ENCODE assay signal across 8 mouse cellular contexts in genomic region chr7:45015957-45016612, GRCm38 (mm10). TPM values are rescaled to one million over a fixed set of nuclear protein-coding genes. Genes with fewer than 3 reads are reported as not detected.
DNase-seq lines count a peak whose midpoint lies in the region; ATAC-seq lines count a peak whose summit lies in the region.

Gene Scaf1 (minus strand): TSS chr7:45016363.

- peak; percentile 81 for ATAC-seq in intestine, embryonic 14.5 days (replicated peaks; ENCODE audit: low FRiP score, low TSS enrichment, low read depth)

- no peaks in the 10 kb centered on the region for H3K27me3 ChIP-seq in intestine, embryonic 14.5 days (replicated peaks; ENCODE audit: control insufficient read depth, insufficient read depth, low read length)

- H3K4me1 ChIP-seq in intestine, embryonic 14.5 days (replicated peaks; ENCODE audit: control insufficient read depth, insufficient read depth, low read length): peaks cover 18% of the 10 kb centered on the region

- peak; percentile 97 to 98 for DNase-seq in adrenal gland, adult 18-20 months (ENCODE audit: low spot score in 2 of 2)
- peak; percentile 99 for DNase-seq in embryo, embryonic 11 days
- DNase-seq in gastrocnemius, postnatal 25 days: peak; percentile 100
- DNase-seq in intestine, embryonic 14.5 days (ENCODE audit: low spot score): peak; percentile 98
- peak; percentile 99 for DNase-seq in left cerebral cortex, postnatal 14 days (ENCODE audit: low spot score in 2 of 2)
- DNase-seq in mesoderm, embryonic 11.5 days (ENCODE audit: low read depth, low spot score): peak; percentile 99
- DNase-seq in right cerebral cortex, postnatal 36 days (ENCODE audit: low spot score in 2 of 2): peak; percentile 100
- DNase-seq in yolk sac, embryonic 10.5 days (ENCODE audit: low spot score): peak; percentile 100

- peaks cover 30% of the 10 kb centered on the region for H3K36me3 ChIP-seq in intestine, embryonic 14.5 days (ENCODE audit: control insufficient read depth, insufficient read depth, low read length)

- intact Hi-C loops in left cerebral cortex, postnatal 14 days (cut with DNase I): loop anchor here (5.0 kb wide), 1 partner anchor 36 kb away; the partner anchor contains the start of gene Prr12

- H3K4me3 ChIP-seq in intestine, embryonic 14.5 days (ENCODE audit: low read depth, low read length): peak within 1 kb of the TSS; percentile 99

- H3K4me2 ChIP-seq in intestine, embryonic 14.5 days (ENCODE audit: low read length): peak within 1 kb of the TSS; percentile 64

- peak within 1 kb of the TSS; percentile 96 for H3K9ac ChIP-seq in intestine, embryonic 14.5 days (ENCODE audit: low read length)

- H3K27ac ChIP-seq in intestine, embryonic 14.5 days (ENCODE audit: low read depth): peak within 1 kb of the TSS; percentile 95

- under 1% methylated on average over 69 of the region's 69 CpGs for WGBS in intestine, embryonic 14.5 days

- no peaks in the 10 kb centered on the region for H3K9me3 ChIP-seq in intestine, embryonic 14.5 days (ENCODE audit: control insufficient read depth, low read length)

RNA-seq across cellular contexts. Expression of gene Scaf1, which starts in this region (rescaled TPM):
- 10 to 100 TPM; 75.1 to 85.9 TPM for total RNA-seq in adrenal gland, adult 18-20 months (2021)
- total RNA-seq in gastrocnemius, postnatal 25 days (2021): 10 to 100 TPM; 35.8 to 38.1 TPM
- polyA plus RNA-seq in intestine, embryonic 14.5 days (2014; fragmentation: Nextera tagmentation; extraction: Ambion mirVana): 45.3 and 49.4 TPM in 2 replicates
- total RNA-seq in left cerebral cortex, postnatal 14 days (2021): 100 to 1,000 TPM; 153 to 162 TPM

Comparison
In these comparisons a context has a peak if more than half of its experiments do, and no peak if none do; other contexts are left out.
1. Peak in every context shown above with its lines: DNase-seq, ATAC-seq, H3K4me3 ChIP-seq and H3K27ac ChIP-seq.